Mouse (Mus musculus) adrenal gland, adult 2 months (tissue): ENCODE measurements around the gene Cog8. TPM values are rescaled to one million over a fixed set of nuclear protein-coding genes. Genes with fewer than 3 reads are reported as not detected.

Source experiments
- DNase-seq: peaks from one replicate; pipeline ENCODE4 v3.0.0; 2021
- long read RNA-seq: library from polyadenylated mRNA; stranded (forward); transcript quantifications from one replicate; pipeline ENCODE4 v2.0.0, GENCODE M21; 2021
- polyA plus RNA-seq: library from polyadenylated mRNA; depleted of rRNA; stranded (reverse); fragments of >200 nt; gene quantifications from 2 replicates; pipeline ENCODE4 v1.2.3, GENCODE M21; 2012; rRNA removed
- total RNA-seq, 2 experiments: library from RNA; stranded (reverse); gene quantifications; 2 replicates each; pipeline ENCODE4 v1.2.3; 2021

The Cog8 gene
- total RNA-seq (10 to 100 TPM; 36.6 to 37.6 TPM), polyA plus RNA-seq (31.1 and 36.8 TPM in 2 replicates)
- long read RNA-seq, full-length matches to known transcripts, result 32 of 48 reads
- long read RNA-seq, partial matches to known transcripts, result 8 of 48 reads
- long read RNA-seq, other reads (novel, unspliced or antisense), result 8 of 48 reads

GRCm38 (mm10) chr8:107056076-107056972 is at the start of gene Cog8, which contains the start of gene Nip7:
Cog8 (minus strand) TSS chr8:107056689.
Nip7 (plus strand) TSS chr8:107056877.
- DNase-seq, result peak; percentile 98

DNA sequence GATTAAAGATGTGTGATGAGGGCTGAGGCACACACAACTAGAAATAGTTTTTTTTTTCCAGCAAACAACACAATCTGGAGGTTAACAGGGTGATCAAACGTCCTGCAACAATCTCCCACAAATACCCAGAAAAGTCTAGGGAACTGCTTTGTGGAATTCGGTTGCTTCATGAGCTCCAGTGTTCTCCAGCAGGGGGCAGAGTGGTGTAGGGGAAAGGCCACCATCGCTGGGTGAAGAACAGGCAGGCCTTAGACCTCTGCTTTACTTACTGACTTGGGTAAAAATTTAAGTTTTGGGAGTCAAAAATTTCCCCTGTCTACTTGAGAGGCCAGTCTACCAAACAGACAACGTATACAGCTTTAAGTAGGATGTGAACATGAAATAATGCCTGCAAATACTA is 48.1 kb upstream of the Cog8 start:
- DNase-seq, result peak; percentile 83

- DNase-seq, result no peak
Measured at GRCm38 (mm10) chr8:107100635-107101034, 44.1 kb upstream of the Cog8 start.

DNA sequence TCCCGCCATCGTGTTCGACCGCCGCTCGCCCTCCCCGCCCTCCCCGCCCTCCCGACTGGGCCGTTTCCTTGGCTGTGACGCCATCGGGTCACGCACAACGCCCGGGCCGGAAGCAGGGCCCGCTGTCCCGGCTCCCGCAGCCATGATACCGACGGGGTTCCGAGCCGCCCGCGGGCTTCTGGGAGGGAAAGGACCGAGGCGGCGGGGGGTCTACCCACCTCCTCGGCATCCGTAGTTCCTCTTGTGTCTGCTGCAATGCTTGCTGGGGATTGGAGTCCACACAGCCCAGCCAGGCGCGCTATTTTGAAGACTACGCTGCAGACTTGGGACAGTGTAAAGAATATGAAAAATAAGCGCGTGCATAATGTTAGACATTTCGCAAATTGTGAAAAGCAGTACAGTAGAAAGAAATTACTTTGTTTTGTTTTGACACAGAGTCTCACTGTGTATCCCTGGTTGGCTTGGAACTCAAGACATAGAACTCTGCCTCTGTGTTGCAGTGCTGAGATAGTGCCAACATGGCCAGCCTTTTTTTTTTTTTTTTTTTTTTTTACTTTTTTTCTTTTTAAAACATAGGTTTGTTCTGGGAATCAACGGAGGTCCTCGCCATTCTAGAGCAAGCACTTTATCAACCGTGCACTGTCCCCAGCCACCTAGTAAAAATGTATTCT is 40.0 kb upstream of the Cog8 start, which contains the start of gene Terf2:
Gene Terf2, minus strand, starts transcription at position 182 of the 671 bp plus-strand sequence.
- peak; percentile 96 for DNase-seq

- DNase-seq, result no peak
Measured at GRCm38 (mm10) chr8:107095717-107096365, 39.4 kb upstream of the Cog8 start.

- no peak for DNase-seq
Measured at GRCm38 (mm10) chr8:107090531-107090930, 34.0 kb upstream of the Cog8 start.

GRCm38 (mm10) chr8:107088526-107089063 is 32.1 kb upstream of the Cog8 start:
- DNase-seq, result no peak

DNA sequence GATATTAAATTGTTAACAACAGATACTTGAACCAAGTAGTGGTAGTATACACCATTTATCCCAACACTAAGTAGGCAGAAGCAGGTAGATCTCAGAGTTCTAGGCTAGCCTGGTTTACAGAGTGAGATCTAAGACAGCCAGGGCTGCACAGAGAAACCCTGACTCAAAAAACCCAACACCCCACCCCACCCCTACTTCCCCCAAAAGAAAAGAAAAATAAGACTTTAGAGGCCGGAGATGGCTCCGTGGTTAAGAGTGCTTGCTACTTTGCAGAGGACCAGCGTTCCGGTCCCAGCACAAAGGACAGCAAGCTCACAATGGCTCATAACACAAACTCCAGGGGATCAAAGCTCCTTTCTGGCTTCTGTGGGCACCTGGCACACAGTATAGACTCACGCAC is 29.5 kb upstream of the Cog8 start:
- no peak for DNase-seq

- DNase-seq, result no peak
Measured at GRCm38 (mm10) chr8:107085358-107085757, 28.9 kb upstream of the Cog8 start.

GRCm38 (mm10) chr8:107076239-107076888 is 19.9 kb upstream of the Cog8 start:
- DNase-seq, result peak; percentile 61

DNA sequence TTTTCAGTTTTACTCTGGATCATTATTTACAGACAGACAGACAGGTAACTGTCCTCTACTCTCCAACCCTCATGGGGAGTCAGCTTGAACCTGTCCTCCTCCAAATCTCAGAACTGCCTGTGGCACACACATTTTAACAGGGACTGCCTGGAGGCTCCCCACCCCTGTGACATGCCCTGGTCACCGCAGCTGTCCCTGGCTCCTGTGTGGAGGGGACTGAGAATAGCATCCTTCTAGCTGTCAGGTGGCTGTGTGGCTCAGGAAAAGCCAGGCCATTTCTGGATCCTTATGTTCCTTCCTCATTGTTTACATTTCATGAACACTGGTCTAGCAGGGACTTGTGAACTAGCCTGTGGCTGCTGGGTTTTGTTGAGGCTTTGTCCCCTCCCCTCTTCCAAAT is 17.6 kb upstream of the Cog8 start:
- no peak for DNase-seq

DNA sequence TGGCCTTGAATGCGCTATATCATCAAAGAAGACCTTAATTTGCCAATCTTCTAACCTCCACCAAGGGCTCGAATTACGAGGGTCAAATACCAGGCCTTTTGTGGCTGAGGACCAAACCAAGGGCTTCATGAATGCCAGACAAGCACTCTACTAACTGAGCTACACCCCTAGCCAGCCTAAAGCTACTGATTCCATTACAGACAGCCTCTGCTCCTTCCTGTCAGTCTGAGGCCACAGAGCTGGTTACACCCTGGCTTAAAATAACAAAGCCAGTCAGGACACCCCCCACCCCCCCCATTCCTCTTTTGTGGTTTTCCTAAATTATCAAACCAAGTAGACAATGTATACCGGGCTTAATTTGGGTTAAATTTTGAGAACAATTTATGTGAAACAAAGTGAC is 17.2 kb upstream of the Cog8 start:
- no peak for DNase-seq

GRCm38 (mm10) chr8:107065511-107066496 is 9.3 kb upstream of the Cog8 start, which contains the start of gene Tmed6:
Tmed6 (minus strand) TSS chr8:107065644.
- DNase-seq, result peak; percentile 38

DNA sequence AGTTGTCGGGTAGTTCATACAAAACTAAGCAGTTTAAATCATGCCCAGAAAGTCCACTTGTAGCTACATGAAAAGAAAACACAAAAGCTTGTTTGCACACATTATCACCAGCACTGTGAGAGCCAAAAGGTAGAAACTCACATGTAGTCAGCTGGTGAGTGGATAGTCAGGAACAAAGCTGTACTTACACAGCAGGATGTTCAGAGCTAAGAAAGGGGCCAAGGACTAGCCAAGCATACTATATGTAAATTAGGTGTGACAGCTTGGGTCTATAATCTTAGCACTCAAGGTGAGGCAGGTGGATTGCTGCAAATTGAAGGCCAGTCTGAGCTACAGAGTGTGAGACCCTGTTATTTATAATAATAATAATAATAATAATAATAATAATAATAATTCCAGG is 6.1 kb upstream of the Cog8 start:
- DNase-seq, result no peak

- DNase-seq, result no peak
Measured at GRCm38 (mm10) chr8:107056973-107057369, 482 bp upstream of the Cog8 start.

DNA sequence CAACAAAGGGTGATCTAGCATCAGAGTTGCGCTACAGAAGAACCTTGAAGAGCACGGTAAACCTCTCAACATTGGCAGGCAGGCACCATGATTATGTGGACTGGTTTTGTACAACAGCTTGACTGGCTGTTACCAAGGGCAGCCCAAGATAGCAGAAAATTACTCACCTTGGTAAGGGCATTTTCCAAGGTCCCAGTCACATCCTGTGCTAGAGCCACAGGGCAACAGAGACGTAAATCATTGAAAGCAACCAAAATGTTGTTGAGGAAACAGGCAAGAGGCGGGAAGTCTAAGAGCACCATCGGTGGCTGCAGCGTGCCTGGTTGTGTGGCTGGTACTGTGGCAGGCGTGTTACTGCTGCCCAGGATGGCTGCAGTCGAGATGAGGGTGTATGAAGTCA is 4.4 kb downstream of the Cog8 start:
- peak; percentile 73 for DNase-seq

- DNase-seq, result no peak
Measured at GRCm38 (mm10) chr8:107049480-107049879, 7.0 kb downstream of the Cog8 start.

DNA sequence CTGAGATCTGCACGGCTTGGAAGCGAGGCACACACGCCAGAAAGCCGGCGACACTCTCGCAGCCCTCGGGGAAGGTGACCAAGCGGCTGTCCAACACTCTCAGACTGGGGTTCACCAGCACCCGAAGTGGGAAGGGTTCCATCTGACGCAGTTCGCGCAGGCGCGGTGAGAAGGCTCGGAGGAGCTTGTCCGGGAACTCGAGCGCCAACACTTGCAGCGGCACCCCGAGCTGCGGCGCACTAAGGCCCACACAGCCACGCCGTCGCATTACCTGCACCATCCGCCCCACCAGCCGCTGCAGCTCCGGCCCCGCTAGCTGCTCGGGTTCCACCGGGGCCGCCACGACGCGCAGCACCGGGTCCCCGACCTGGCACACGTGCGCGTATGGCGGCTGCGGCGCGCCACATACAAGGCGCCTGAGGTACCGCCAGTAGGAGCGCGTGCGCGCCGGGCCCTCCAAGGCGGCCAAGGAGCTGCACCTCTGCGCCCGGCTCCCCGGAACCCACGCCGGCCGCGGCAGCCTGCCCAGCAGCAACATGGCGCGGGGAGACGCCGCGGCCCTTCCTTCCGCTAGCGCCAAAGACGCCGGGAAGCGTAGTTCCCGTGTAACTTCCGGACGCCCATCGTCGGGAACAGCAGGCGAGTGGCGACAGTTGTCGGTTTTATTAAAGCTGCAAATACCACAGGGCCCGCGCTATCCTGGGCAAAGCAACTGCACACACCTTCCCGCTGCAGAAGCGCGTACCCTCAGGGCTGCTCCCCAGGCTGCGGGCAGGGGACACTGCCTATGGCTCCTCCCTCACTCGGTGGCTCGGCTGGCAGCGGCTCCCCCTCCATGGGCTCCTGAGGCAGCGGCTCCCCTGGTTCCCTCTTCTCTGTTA is 8.2 kb downstream of the Cog8 start, which contains the start of gene Pdf:
Gene Pdf, minus strand, starts transcription at position 554 of the 881 bp plus-strand sequence.
- DNase-seq, result peak; percentile 93

DNA sequence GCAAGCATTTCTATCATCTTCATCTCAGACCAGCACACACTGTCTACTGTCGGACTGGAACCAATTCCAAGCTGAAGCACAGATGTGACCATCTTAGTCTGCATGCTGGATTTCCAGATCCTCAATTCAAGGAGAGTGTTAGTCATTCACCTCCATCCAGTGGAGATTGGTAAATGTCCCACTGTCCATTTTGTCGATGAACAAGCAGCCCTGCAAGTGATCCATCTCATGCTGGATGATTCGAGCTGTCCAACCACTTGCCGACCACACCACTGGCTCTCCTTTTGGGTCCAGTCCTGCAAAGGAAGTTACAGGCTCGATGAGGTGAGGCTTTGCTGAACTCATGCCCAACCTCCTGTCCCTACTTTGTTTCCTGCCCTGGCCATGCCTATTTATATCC is 9.5 kb downstream of the Cog8 start:
- peak; percentile 41 for DNase-seq
